Mouse (Mus musculus): ENCODE measurements around the gene Mast1. TPM values are rescaled to one million over a fixed set of nuclear protein-coding genes. Genes with fewer than 3 reads are reported as not detected.

Mast1 gene
- polyA plus RNA-seq, 2 experiments from 2014 or later, result 0.64 to 1.0 TPM

DNA sequence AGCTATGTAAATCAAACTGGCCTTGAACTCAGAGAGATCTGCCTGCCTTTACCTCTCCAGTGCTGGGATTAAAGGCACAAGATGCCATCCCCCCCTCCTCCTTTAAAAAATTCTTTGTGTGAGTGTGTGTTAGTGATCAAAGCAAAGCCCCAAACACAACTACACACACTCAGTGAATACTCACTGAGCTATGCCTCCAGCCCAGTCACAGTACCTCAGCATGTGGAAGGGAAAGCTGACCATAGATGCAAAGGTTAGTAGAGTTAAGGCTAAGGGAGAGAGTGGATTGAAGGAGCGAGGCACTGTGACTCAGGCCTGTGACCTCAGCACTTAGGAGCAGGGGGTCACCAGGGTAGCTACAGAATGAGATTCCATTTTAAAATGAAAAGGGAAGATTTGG, 35.9 kb upstream of the Mast1 start:
- ATAC-seq, result no peak

DNA sequence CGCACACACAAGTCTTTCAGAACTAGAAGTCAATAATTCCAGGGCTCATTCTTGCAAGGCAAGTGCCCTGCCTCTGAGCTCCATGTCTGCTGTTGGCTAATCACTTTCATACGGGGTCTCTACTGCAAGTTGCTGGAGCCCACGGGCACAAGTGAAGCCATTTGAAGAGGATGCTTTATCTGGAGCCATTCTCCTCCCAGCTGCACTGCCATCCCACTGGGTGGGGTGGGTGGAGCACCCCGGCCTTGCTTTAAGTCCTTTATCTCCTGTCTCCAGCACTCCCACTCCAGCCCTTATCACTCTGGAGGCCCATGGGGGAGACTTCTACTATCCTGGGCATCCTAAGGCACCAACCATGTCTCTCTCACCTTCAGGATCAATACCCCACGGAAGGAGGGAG, 33.8 kb upstream of the Mast1 start:
- ATAC-seq, result no peak

DNA sequence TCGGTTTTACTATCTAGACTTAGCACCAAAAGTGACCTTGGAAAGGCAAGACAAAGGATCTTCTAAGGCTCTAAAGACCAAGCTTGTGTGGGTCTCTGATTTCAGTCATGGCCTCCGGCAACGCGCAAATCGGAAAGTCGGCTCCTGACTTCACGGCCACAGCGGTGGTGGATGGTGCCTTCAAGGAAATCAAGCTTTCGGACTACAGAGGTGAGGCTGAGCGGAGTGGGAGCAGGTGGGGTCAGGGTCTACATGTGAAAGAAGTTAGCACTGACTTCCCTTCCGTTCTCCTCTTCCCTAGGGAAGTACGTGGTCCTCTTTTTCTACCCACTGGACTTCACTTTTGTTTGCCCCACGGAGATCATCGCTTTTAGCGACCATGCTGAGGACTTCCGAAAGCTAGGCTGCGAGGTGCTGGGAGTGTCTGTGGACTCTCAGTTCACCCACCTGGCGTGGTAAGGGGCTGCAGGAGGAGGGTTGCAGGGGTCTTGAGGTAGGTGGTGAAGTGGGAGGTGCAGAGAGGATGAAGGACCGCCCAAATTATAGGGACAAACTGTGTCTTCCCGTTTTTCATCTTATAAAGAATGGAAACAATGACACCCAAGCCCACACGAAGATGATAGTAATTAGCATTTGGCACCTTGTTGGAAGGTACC, 33.1 kb upstream of the Mast1 start:
- ATAC-seq, result no peak

DNA sequence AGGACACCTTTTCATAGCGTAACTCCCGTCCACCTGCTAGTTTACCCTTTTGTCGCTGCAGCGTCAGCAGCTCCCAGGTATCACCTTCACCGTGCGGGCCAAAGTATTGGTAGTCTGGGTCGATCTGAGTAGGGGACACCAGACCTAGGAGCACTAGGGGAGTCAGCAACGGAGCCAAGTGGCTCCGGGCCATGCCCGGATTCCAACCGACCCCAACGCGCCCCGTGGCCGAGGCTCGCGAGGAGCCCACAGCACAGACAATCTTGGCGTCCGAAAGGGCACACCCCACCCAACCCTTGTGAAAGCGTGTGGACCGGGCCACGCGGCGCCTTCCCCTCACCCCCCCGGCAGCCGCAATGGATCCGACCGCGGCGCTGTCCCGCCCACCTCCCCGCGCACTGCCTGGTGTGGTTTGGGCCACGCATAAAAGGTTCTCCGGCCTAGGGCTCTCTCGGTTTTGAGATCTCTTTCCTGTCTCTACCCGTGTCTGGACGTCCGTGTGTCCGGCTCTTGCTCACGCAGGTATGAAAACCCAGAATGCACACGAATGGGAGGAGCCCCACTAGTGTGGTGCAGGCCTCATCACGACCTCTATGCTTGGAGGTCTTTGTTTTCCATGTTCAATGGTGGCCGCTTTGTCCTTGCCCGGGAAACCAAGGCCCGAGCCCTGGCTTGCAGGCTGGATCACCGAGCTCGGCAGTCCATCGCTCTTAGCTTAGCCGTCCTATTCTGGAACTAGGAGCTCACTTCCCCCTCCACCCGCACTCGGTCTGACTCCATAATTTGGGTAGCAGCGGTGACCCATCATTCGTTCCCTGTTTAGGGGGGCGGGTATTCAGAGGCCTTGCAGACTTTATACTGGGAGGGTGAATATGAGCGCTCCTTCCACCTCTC, 32.3 kb upstream of the Mast1 start, which contains the start of the genes Gm49661, Prdx2 and Rnaseh2a:
Gene Gm49661, minus strand, starts transcription at position 193 of the 894 bp plus-strand sequence.
Gene Prdx2, plus strand, starts transcription at position 347 of the 894 bp plus-strand sequence.
Gene Rnaseh2a, minus strand, starts transcription at position 527 of the 894 bp plus-strand sequence.
- ATAC-seq, result no peak

DNA sequence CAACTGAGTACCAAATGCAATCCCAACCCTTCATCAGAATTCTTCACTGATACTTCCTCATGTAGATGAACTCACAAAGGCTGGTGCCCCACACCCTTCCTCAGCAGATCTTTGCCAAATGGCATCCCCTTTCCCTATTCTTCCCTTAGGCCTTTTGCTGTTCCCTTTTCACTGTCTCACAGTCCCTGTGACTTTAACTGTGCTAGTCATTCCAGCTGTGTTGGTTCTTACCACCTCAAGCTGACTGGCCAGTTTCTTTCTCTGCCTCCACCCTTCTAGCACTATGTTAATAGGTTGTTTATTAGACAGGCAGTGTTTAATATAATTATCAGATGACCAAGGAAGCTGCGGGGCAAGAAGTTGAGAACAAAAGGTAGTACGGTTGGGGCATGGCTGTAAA, 31.5 kb upstream of the Mast1 start:
- ATAC-seq, result no peak

DNA sequence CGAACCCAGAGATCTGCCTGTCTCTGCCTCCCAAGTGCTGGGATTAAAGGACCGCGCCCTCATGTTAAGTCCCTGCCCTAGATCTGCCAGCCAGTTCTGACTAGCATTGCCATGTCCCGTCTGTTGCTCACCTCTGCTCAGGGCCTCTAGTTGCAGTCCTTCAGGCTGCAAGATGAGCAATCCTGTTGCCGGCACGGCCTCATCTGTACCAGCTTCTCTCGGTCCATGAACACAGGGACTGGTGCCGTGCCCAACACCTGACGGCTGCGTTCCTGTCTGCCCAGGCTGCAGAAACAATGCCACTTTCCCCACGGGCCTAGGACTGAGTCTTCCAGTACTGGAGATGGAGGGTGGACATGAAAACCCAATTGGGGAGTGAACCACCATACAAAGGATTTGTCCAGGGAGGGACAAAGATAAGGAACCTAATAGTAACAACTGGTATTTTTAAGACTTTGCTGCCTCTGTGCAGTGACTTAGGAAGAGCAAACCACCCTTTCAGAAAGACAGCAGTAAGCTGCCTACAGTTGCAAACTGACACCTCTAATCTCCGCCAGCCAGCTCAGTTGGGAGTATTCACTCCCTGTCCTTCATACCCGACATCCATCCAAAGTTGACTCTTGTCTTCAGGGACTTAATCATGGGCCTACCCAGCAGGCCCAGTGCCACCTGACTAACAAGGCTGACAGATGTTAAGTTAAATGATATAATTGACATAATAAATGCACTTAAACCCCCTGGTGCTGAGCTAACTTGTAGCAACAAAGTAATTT, 30.6 kb upstream of the Mast1 start:
- no peak for ATAC-seq

DNA sequence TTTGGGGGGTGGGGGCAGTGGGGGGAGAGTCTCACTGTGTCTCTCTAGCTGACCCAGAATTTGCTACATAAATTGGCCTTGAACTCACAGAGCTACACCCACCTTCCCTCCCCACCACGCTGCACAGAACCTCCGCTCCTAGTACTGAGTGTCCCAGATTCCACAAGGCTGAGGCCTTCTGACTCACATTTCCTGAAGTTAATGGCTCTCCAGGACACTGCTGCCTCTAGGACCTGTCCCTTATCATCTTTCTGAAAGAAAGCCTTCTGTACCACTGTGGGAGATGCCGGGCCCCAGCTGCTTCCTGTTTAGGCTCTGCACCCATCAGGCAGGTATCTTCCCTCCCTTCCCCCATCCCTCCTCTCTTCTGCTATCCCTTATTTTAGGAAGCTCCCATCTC, 29.4 kb upstream of the Mast1 start:
- no peak for ATAC-seq

DNA sequence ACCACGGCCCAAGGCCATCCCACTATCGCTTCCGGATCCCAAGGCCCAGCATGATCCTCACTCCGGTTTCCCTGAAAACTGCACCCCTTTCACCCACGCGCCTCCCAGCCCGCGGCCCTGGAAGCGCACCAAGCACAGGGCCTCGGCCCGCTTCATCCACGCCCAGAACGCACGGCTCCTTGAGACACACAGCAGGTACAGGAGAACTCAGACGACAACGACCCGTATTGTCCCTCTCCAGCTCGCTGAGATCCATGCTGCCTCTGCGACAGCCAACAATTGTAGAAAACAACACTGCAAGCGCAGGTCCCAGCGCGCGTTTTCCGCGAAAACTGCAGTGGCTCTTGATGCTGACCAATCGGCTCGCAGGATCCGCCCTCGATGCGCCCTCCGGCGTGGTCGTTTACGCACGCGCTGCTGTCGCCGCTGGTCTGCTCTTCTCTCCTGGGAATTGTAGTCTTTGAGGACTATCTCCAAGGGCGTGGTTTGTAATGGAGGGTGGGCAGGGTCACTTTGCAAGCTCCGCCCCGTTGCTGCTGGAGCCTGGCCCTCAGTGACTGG, 28.7 kb upstream of the Mast1 start:
- ATAC-seq, result peak; percentile 96

DNA sequence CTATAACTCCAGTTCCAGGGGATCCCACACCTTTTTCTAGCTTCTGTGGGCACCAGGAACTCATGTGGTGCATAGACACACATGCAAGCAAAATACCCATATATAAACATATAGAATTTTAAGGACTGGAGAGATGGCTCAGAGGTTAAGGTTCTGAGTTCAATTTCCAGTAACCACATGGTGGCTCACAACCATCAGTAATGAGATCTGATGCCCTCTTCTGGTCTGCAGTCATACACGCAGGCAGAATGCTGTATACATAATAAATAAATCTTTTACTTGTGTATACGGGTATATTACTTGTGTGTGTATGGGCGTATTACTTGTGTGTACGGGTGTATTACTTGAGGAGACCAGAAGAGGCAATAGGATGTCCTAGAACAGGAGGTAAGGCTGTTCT, 26.8 kb upstream of the Mast1 start:
- no peak for ATAC-seq

DNA sequence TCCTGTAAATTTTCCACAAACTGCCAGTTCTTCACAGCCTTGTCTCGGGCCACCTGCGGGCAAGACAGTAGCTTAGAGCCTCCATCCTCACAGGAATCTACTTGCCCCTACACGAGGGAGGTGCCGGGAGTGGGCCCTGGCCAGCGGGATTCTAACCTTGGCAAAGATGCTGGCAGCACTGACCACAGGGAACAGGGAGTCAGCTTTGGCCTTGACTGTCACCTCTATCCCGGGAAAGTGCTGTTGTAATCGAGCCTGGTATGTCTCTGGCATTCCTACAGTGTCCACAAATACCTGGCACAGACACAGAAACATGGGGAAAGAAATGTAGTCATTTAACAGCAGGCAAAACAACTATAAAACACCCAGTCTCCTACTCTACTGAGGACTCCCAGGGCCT, 22.7 kb upstream of the Mast1 start:
- no peak for ATAC-seq

DNA sequence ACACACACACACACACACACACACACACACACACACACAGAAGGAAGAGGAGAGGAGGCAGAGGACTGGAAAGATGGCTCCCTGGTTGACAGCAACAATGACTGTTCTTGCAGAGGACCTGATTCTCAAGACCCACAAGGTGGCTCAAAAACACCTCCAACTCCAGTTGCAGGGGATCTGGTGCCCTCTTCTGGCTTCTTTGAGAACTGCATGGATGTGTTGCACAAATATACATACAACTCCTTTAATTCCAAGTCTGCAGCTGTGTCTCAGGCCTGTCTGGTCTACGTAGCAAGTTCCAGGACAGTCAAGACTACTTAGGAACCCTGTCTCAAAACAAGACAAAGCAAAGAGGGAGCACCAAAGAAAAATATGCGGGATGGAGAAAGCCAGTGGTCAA, 19.6 kb upstream of the Mast1 start:
- no peak for ATAC-seq

DNA sequence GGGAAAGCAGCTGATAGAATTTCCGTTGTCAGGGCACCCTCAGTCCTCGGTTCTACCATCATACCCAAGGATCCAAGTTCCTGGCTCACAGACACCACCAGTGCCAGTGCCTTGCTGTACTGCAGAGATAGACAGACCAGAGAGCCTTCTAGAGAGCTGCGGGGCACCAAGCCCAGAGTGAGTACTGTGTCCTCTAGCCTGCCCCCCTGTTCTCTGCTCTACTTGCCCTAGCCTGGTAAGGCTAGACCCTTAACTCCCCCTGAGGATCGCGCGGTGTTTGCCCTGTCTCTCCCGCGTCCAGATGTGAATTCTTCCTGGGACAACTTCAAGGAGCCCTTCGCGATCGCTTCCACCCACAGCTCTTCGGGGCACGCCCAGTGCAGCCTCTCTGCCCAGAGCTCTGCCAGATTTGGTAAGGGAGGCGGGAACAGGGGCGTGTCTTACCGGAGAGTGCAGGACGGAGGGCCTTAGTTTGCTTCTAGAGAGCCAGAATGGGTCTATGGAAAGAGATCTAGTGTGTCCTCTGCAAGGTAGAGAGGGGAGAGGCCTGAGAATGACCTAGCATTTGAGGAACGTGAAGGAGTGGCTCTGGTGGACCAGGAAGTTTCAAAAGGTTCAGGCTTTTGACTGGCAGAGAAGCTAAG, 15.6 kb upstream of the Mast1 start:
- peak; percentile 54 for ATAC-seq

DNA sequence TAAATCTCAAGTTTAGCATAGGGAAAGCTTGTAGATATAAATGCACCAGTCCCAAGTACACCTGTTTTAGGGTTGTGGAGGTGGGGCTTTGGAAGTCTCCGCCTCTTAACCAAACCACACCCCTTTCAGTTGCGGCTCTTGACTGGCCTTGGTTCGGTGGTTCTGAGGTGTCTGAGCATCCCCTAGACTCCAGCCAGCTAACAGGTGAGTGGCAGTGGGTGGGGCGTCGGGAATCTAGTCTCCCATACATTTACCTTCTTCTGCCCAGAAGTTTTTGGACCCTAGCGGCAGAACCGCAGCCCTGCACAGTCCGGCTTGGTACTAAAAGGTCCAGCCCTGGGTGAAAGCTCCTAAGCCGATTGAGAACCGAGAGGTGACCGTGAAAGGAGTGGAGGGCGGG, 12.6 kb upstream of the Mast1 start:
- ATAC-seq, result no peak

DNA sequence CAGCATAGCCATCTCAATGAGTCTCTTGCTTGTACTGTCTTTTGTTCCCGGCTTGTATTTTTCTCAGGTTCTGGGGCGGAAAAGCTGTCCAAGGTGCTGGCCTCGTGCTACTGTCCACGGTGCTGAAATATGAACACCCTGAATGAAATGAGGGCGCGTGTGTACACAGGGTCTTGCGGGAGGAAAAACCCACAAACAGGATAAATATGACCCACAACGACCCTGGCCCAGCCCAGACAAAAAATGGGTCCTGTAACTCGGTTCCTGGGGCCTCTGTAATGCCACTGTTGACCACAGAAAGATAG, 10.0 kb upstream of the Mast1 start:
- ATAC-seq, result no peak

DNA sequence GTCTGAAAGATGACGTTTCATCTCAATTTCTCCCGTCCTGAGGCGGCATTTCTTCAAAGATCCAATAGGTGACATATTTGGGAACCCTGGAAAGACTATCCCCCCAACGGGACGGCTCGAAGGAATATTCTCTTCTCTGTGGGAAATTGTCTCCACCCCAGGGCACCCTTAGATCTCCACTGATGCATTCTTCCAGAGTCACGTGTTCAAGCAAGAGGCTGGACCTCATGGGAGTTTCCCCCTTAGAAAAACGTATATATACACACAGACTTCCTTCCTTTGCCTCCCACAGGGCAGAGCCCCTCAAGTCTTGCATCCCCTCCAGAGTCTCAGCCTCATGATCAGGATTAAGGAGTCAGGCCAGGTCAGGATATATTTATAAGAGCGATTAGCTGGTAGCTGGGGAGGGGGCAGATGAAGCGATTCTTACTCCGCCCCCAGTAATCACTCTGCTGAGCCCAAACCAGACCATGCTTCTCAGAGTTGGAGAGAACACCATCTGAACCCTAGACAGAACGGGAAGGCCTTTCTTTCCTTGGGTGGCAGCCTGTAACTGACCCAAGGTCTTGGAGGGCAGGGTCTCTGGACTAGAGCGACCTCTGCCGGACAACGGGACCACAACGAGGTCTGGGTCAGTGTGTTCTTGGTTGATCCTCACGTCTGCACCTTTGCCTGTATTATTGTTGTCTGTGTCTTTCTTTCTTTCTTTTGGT, 9.5 kb upstream of the Mast1 start, which contains the start of gene Rtbdn:
Gene Rtbdn, plus strand, starts transcription at position 464 of the 713 bp plus-strand sequence.
- no peak for ATAC-seq

DNA sequence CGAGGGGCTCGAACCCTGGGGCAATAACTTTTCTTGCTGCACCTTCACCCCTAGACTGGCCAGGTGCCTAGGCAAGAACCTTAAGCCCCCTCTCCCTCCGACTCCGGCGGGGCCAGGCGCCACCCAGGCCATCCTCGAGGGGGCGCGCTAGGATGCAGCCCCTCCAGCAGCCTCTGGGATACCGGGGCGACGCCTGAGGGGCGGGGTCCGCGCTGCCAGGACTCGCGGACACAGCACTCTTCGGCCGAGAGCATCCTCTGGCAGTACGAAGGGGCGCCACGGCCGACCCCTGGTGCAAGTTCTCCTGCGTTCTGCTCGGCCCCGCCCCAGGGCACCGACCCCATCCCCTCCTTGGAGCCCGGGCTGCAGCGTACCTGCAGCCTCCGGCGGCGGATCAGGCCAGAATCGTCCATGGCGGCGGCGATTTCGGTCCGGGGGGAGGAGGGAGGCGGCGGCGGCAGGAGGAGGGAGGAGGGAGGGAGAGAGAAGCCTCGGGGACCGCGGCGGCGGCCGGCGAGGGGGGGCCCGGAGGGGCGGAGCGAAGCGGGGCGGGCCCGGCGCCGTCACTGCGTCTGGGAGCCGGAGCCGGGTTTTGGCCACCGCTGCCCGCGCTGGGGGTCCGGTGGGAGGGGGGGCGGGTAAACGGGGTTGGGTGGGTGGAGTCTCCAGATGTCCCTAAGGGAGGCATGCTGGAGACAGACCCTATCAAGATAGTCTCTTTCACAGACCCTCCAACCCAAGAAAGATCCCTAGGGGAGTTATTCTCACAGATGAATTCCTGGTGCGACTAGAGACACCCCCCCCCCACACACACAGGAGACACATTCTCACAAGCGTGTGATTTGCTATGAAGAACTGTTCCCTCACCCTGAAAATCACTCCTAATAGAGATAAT, 8.7 kb upstream of the Mast1 start:
- ATAC-seq, result no peak

DNA sequence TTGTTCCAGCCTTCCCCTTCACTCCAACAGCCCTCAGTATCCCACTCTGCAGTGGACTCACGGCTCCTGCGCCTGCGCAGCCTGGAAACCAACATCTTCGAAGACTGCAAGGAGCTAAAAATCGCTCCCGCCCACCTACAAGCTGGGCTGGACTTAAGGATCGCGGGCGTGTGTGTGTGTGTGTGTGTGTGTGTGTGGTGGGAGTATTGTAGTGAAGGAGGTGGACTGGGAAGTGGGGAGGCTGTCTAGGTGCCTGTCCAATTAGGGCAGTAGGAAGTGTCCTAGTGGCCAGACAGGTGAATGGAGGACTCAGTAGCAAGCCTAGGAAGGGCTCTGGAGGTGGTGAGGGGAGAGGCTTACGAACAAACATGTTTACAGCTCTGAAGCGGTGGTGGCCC, 8.1 kb upstream of the Mast1 start:
- no peak for ATAC-seq

DNA sequence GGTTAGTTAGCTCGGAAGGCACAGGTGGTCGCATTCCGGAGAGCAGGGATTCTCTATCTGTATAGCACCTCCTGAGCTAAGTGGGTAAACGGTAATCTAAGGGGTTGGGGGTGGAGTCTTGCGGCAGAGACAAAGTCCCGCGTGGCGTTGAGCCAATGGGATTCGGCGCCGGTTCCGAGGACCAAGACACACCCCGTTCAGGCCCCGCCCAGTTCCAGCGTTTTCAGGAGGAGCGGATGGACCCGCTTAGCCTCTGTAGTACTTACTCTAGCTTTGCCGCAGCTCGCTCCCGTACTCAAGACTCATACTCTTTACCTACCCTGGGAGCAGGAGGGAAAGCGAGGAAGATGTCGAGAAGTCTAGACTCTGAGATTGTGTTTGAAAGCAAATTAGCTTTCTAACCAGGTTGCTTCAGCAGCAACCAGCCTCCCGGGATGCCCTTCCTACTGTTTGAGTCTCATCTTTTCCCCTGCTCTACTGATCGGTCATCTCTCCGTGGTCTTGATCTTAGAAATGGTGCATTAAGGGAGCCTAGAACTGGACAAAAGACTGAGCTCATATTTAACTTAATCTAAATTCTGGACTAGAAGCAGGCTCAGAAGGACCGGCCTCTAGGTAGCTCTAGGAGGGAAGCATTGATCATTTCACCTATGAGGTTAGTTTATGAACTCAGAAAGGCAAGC, 7.5 kb upstream of the Mast1 start:
- no peak for ATAC-seq

DNA sequence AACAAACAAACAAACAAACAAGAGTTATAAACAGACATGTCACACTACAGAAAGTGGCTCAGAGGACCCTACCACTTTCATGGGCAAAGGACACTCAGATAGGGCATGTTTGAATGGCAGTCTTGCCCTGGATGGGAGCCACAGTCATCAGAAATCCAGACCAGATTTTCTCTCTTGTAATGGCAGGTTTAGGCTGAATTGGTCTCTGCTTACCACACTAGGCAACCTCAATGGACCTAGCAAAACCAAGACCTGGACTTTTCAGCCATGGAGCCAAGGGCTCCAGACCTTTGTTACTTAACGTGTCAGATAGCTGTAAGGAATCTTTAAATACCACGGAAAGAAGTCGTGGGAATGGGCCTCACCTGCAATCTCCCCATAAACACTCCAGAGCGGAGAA, 6.5 kb upstream of the Mast1 start:
- ATAC-seq, result no peak
